Mouse (Mus musculus) hematopoietic stem cell, adult 5-6 weeks (primary cell): Measurements from ENCODE around the gene Htr1b. TPM values are rescaled to one million over a fixed set of nuclear protein-coding genes. Genes with fewer than 3 reads are reported as not detected.

ENCODE experiments used
- ATAC-seq, 2 experiments: fragments of 125-278 bp in 1 of 2; replicated peaks in 1 of 2; 2 replicates each; pipeline ENCODE4 v1.8.0; 2016 to 2017; ENCODE audit warnings: inconsistent platforms in 2 of 2, mild to moderate bottlenecking in 2 of 2, moderate number of reproducible peaks in 2 of 2, low read depth in 1 of 2, moderate TSS enrichment in 1 of 2; ENCODE audit not compliant: low FRiP score in 2 of 2, poor library complexity in 2 of 2, severe bottlenecking in 2 of 2, insufficient read depth in 1 of 2, low TSS enrichment in 1 of 2
- total RNA-seq: library from RNA; stranded (forward); fragments of 172-1452, 232-1000 nt; gene quantifications from 2 replicates; pipeline ENCODE4 v1.2.3, GENCODE M21; 2017

Gene Htr1b
- total RNA-seq: 0.15 and 0.19 TPM in 2 replicates

DNA sequence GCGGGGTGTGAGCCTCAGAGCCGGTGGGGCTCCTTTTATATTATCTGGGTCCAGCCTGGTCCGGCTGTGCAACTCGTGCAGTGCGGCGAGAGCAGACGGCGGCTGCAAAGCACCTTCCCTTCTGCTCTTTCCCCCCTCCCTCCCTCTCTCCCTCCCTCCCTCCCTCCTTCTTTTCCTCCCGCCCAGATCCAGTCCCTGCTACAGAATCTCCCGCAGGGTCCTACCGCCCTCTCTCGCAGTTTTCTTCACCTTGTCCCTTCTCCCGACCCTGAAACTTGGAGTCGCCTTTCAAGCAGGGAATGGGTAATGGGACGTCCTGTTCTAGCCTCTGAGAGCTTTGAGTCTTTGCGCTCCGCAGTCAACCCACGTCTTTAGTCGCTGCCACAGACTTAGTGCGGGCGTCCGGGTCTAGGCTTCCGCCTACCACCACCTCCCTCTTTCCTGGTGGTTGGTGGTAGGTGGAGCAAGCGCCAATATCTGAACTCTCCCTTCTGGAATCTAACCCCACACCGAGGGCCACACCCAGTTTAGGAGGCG, at the start of gene Htr1b:
Htr1b (minus strand) TSS at position 392 of the 537 bp plus-strand sequence.
- peak; percentile 43 to 48 for ATAC-seq

GRCm38 (mm10) chr9:81676716-81677115, 43.1 kb upstream of the Htr1b start:
- ATAC-seq: no peak

- no peak for ATAC-seq
Observed at GRCm38 (mm10) chr9:81637486-81637885, 3.9 kb upstream of the Htr1b start.

DNA sequence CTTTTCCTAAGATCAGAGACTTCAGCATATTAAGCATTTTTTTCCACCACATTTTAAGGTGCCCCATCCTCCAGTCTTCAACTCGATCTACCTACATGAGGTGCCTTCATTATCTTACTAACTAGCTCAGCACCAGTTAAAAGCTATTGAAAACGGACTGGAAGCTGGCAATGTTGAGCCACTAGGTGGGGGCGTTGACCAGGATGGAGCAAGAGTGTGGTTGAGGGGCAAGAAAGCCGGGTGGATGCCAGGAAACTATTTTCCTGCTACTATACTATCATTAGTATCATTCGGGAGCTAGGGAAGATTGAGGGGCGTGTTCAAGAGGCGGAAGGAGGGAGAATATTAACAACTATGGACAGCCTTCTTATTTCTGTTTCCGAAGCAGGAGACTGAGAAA, 1.5 kb upstream of the Htr1b start:
- peak; percentile 37 to 40; a peak in 2 of 4 replicates for ATAC-seq

- ATAC-seq: peak in 1 of 2 experiments; percentile 23; a peak in 1 of 4 replicates
Observed at GRCm38 (mm10) chr9:81634163-81634562, 535 bp upstream of the Htr1b start.

- peak in 1 of 2 experiments; percentile 18; a peak in 1 of 4 replicates for ATAC-seq
Observed at GRCm38 (mm10) chr9:81632736-81633436, 742 bp downstream of the Htr1b start.

DNA sequence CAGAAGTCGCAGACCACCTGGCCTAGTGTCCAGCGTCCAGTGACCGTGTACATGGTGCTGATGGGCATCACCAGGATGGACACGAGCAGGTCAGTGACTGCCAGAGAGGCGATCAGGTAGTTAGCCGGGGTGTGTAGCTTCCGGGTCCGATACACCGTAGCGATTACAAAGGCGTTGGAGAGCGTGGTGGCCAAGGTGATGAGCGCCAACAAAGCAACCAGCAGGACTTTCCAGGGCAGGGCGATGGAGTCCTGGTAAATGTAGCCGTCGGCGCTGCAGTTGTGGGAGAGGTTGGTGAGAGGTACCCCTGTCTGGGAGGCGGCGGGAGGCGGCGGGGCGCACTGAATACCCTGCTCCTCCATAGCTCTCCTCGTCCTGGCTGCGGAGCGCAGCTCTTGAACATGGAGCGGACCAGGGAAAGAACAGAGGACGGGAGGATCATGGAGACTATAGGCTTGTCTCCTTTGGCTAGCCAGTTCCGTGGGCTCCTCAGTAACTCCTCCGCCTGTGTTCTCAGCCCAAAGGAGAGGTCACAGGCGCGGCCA, 1.4 kb downstream of the Htr1b start:
- peak in 1 of 2 experiments; percentile 6; a peak in 1 of 4 replicates for ATAC-seq

- ATAC-seq: peak; percentile 16 to 32; a peak in 2 of 4 replicates
Observed at GRCm38 (mm10) chr9:81631581-81632091, 2.0 kb downstream of the Htr1b start.

- ATAC-seq: peak; percentile 75 to 82
Observed at GRCm38 (mm10) chr9:81626899-81627606, 6.6 kb downstream of the Htr1b start.

GRCm38 (mm10) chr9:81625898-81626297, 7.7 kb downstream of the Htr1b start:
- peak; percentile 58 to 81 for ATAC-seq

- ATAC-seq: no peak
Observed at GRCm38 (mm10) chr9:81622873-81623272, 10.8 kb downstream of the Htr1b start.

GRCm38 (mm10) chr9:81611022-81611421, 22.6 kb downstream of the Htr1b start:
- ATAC-seq: no peak

Other genes starting within 250 kb of the Htr1b start
- gene Mei4, start 229.8 kb upstream of the Htr1b start, total RNA-seq: 5.3 and 8.1 TPM in 2 replicates